Mouse (Mus musculus): ENCODE data around the gene Gm49369.

DNA sequence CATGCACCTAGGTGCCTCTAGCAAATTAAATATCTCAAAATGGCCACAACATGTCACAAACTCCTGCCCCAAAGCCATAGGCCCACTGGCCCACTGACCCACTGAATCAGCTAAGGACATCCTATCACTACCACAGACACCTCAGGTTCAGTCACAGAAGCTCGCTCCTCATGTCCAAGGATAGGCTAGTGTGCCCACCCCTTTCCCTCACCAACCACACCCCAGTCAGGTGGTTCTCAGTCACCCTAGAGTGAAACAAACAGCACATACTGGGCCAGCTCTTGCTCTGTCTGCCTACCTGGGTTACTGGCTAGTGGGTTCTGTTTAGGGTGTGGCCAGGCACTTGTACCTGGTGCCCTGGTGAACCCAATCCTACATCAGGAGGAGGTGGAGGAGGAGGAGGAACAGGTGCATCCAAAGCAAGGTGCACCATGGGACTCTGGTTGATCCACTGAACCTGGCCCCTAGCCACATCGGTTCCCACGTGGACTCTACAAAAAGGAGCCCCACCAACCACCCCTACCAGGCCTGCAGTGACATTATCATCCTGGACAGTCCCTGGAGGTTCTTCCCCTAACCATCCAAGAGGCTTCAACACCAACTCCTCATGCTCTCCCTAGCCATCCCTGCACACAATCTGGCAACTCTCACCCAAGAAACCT is 3.4 kb upstream of the Gm49369 start:
- TF ChIP-seq EP300 (IDR thresholded peaks at IDR 0.05; ENCODE audit: low read length) (no peak), POLR2A (IDR thresholded peaks at IDR 0.05; ENCODE audit: low read depth, low read length) (no peak), CTCF (conservative IDR thresholded peaks at IDR 0.05 in 1 of 2, IDR thresholded peaks at IDR 0.05 in 1 of 2; ENCODE audit: low read depth in 2 of 2, low read length in 2 of 2) (no peak), MXI1 (IDR thresholded peaks at IDR 0.05; ENCODE audit: low read depth, low read length) (no peak)

Measured in CH12.LX (cell line).